Comparison of ENCODE assay signal across 7 mouse cellular contexts in genomic region chr16:20908467-20909351, GRCm38 (mm10).
DNase-seq lines count a peak whose midpoint lies in the region; ATAC-seq lines count a peak whose summit lies in the region.
"Not testable (repeated sequence)": the region's sequence is repeated elsewhere in the genome, so short reads cannot be mapped to it uniquely, and the experiment has no call there.

No protein-coding gene starts in this region.

- H3K4me2 ChIP-seq in forebrain, embryonic 14.5 days (ENCODE audit: low read length); hindbrain, embryonic 13.5 days: not testable (repeated sequence)
- H3K4me2 ChIP-seq in kidney, embryonic 15.5 days: peak overlapping the region; percentile 49
- 0 out of 2 replicates have a peak overlapping the region, but pooled peaks have one; percentile 19 for H3K4me2 ChIP-seq in limb, embryonic 13.5 days (replicated peaks)

- H3K9ac ChIP-seq in forebrain, embryonic 14.5 days (ENCODE audit: low read length); hindbrain, embryonic 13.5 days; kidney, embryonic 15.5 days; limb, embryonic 13.5 days: not testable (repeated sequence)

- not testable (repeated sequence) for H3K36me3 ChIP-seq in forebrain, embryonic 14.5 days (ENCODE audit: control insufficient read depth, insufficient read depth, low read length); hindbrain, embryonic 13.5 days; kidney, embryonic 15.5 days; limb, embryonic 13.5 days

- H3K9me3 ChIP-seq in forebrain, embryonic 14.5 days (replicated peaks; ENCODE audit: control insufficient read depth, low read length); hindbrain, embryonic 13.5 days; kidney, embryonic 15.5 days (replicated peaks); limb, embryonic 13.5 days: not testable (repeated sequence)

- DNase-seq in forebrain, embryonic 14.5 days (ENCODE audit: low spot score): not testable (repeated sequence)
- peak; percentile 29 for DNase-seq in mesoderm, embryonic 11.5 days (ENCODE audit: low read depth, low spot score)
- peak; percentile 58 for DNase-seq in retina, postnatal 1 day

- 47% methylated on average over 16 of the region's 18 CpGs for WGBS in forebrain, embryonic 14.5 days
- 36% methylated on average over 16 of the region's 18 CpGs for WGBS in hindbrain, embryonic 13.5 days
- WGBS in kidney, embryonic 15.5 days: 30% methylated on average over 16 of the region's 18 CpGs
- WGBS in limb, embryonic 13.5 days: 39% methylated on average over 18 of the region's 18 CpGs

- not testable (repeated sequence) for H3K4me1 ChIP-seq in forebrain, embryonic 14.5 days (ENCODE audit: control insufficient read depth, insufficient read depth, low read length); hindbrain, embryonic 13.5 days (replicated peaks); kidney, embryonic 15.5 days; limb, embryonic 13.5 days

- peak; percentile 74 for ATAC-seq in cerebellum, adult (ENCODE audit: insufficient number of reproducible peaks, low FRiP score, low TSS enrichment)
- ATAC-seq in forebrain, embryonic 14.5 days: peak; percentile 54
- peak; percentile 63; the same call in 1 of the 2 replicates for ATAC-seq in hindbrain, embryonic 13.5 days (ENCODE audit: low FRiP score)
- peak; percentile 80 for ATAC-seq in kidney, embryonic 15.5 days (replicated peaks; ENCODE audit: low FRiP score)
- ATAC-seq in limb, embryonic 13.5 days (ENCODE audit: low FRiP score, low read depth): peak; percentile 32; the same call in 1 of the 2 replicates

- not testable (repeated sequence) for H3K27me3 ChIP-seq in forebrain, embryonic 14.5 days (replicated peaks; ENCODE audit: control insufficient read depth, insufficient read depth, low read length); hindbrain, embryonic 13.5 days; kidney, embryonic 15.5 days; limb, embryonic 13.5 days

- H3K27ac ChIP-seq in forebrain, embryonic 14.5 days (ENCODE audit: low read depth, low read length); hindbrain, embryonic 13.5 days; limb, embryonic 13.5 days: not testable (repeated sequence)
- peak overlapping the region; percentile 60 for H3K27ac ChIP-seq in kidney, embryonic 15.5 days

- not testable (repeated sequence) for H3K4me3 ChIP-seq in forebrain, embryonic 14.5 days (ENCODE audit: low read depth, low read length); hindbrain, embryonic 13.5 days; limb, embryonic 13.5 days
- H3K4me3 ChIP-seq in kidney, embryonic 15.5 days (replicated peaks): 0 out of 2 replicates have a peak overlapping the region, but pooled peaks have one; percentile 7
